Mouse (Mus musculus): ENCODE results near the gene Nectin1.

Nectin1 gene

DNA sequence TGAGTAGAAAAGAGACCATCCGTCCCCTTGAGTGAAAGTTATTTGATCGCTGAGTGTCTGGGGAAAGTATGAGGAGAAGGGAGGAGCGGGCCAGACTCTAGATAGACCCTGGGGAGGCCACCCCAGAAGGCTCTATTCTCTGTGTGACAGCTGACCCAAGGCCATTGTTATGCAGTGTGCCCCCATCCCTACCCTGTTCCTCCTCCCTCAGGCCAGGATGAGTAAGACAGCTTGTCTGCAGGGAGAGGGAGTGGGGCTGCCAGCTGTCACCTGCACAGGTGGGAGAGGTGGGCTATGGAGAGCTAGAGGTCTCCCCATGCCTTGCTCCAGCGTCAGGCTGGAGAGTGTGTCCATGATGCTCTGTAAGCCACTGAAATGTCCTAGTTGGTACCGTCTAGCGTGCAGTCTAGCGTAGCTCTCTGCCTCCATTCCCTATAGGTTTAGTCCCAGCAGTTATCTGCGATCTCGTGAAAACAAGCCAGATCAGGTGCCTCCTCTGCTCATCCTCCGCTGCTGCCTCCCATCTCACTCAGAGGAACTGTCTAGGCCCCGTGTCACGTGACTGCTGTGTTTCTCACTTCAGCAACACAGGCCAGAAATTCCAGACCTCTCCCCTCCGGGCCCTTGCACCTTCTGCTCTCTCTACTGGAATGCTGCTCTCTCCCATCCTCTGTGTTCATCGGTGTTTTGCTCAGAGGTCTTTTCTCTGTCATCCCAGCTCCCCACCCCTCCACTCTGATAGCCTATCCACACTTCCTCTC lies 21.8 kb downstream of the Nectin1 start:
- no peak for DNase-seq

DNA sequence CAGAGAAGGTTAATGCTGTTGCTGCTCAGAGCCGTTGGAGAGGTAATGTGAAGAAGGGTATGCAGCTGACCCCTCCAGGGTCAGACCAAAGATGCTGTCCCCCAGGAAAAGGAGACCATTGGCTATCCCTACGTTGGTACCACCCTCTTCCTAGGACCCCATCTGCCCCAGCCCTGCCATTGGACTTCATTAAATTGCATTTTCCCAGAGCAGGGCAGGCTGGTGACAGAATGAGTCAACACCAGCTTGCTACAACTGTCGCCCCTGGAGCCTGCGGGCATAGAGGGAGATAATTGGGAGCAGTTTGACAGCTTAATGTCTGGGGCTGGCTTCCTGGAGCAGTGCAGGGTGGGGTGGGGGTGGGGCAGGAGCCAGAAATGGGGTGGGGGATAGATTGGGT lies 25.0 kb downstream of the Nectin1 start:
- DNase-seq, result no peak

DNA sequence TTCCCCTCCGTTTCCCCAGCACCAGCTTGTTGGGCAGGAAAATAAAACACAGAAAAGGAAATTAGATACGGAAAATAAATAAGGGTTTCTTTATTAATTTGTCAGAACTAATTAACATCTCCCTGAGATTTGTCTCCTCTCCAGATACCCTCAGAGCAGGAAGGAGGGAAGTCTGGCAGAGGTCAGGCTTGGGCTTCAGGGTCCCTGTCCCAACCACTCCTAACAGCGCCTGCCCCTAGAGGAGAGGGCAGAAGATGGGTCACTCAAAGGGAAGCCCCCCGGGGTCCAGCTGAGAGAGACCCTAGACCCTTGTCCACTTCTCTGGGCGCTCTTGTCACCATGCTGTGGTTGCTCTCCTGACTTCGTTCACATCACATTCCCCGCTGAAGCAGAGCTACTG lies 25.4 kb downstream of the Nectin1 start:
- no peak for DNase-seq

DNA sequence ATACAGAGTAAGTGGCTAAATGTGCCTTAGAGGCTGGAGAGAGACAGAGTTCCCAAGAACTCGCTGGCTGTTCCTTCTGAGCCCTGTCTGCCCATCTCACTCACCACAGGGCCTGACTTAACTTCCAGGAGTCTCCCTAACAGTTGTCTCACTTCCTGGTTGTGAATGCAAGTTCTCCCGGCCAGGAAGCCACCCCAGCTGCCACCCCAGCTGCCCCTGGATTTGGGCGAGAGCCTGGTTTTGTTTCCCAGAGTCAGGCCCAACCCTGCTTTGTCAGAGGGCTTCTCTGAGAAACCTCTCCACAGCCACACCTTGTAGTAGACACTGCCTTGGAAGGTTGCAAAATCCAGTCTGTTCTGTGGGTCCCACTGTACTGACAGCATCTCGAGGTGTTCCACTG lies 26.2 kb downstream of the Nectin1 start:
- no peak for DNase-seq

DNA sequence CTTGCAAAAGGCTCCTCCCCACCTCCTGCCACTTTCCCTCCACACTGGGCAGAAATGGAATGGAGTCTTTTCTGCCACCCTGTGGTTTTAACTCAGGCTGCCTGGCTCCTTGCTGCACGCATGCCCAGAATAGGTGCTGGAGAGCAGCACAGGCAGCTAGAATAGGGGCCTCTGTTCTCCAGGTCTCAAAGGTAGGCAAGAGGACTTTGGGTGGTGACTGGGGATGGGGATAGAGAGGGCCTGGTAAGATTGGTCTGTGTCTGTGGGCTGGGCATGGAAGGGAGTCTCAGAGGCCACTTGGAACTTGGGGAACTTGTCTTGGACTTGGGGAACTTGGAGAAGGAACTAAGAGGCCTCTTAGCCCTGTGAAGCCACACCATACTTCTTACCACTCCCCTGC lies 27.3 kb downstream of the Nectin1 start:
- no peak for DNase-seq

DNA sequence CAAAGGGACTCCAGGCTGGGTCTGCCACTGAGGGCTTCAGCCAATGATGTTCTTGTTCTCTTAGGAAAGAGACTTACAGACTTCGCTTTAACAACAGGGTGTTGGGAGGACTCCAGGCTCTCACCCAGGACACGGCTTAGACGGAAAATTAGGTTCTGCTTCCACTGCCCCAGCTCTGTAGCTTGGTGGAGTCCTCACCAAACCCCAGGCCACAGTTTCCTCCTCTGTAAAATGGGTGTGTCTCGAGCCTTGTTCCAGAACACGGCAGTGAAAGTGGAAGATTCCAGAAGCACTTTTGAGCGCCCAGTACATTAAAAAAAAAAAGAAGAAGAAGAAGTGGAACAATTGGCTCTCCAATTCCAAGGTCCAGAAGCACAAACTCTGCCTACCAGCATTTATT lies 28.7 kb downstream of the Nectin1 start:
- no peak for DNase-seq

DNA sequence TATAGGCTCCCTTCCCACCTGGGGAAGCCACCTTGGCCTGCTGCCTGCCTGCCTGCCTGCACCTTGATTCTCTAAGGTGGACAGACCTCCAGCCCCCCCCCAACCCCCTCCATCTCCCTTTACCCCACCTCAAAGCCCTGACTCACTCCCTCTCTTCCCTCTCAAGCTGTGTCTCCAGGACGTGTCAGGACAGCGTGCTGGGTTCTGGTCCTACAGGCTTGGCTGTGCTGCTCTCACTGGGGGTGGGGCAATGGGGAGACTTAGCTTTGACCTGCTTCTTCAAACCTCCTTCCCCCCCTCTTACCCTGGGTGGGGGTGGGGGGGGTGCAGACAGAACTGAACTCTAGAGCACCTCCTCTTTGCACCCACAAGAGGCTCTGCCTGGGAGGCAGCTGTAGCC lies 29.7 kb downstream of the Nectin1 start:
- DNase-seq, result no peak

DNA sequence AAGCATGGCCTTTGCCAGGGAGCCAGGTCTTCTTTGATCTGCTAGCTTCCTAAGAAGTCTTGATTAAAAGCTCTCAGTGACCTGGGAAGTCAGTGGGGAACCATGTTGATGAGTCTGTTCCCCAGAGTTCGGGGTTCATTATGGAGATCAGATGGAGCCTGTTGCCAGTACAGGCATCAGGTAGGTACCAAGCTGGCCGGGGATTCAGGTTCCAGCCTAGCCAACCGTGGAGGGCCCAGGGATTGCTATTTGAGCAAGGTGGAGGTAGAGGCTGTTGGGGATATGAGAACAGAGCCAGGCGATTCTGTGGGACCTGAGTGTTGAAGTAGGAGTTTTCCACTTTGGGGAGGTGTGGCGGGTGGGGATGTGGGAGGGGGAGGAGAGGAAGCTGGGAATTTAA lies 30.6 kb downstream of the Nectin1 start:
- no peak for DNase-seq

DNA sequence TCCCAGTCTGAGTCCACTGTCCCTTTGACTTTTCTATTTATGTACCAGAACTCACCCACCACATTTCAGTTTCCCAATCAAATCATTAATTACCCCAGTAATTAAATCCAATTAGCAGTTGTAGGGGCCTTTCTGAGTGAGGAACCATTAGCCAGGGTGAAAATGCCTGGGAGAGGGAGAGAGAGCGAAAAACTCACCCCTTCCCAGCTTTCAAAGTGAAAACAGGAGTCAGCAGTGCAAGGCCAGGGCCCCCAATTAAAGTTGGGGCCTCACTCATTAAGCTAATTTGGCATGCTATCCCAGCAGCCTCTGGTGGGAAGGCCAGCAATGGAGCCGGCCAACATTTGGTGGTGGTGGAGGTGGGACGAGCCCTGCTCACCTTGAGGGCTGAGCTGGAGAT lies 32.4 kb downstream of the Nectin1 start:
- DNase-seq, result no peak

DNA sequence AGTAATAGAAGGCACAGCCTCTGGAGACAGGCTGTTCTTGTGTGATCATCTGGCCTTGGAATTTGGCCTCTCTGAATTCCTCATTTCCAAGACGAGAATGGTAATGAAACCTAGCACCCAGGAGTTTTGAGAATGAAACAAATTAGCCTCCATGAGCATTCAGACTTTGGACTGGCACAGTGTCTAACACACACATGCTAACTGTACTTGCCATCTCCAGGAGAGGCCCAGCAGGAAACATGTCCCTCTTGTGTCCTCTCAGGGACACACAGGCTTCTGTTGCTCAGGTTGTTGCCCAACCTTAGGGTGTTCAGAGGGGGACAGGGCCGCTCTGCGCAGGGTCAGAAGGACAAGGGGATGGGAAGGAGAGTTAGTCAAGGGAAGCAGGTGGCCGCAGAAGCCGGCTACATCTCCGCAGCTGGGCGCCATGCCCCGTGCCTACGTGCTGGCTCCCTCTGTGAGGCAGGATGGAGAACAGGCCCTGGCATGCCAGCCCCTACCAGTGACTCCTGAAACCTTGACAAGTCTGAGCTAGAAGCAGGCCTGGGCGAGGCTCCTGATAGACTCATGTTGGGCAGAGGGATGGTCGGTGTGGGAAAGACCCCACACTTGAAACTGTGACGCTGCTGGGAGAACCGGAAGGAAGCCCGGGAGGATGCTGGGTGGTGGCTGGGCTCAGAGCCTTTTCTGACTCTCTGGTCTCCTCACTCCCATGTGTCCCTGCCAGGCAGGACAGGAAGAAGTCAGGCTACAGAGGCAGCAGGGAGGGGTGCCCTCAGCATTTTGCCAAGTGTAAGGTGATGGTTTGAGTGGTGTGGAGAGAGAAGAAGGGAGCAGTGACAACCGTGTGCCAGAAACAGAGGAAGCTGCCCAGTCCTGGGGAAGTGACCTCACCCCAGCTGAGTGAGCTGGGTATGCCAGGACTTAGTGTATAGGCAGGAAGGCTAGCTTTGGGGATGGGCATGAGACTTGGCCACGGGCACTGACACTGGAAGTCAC lies 33.9 kb downstream of the Nectin1 start:
- DNase-seq, result no peak

DNA sequence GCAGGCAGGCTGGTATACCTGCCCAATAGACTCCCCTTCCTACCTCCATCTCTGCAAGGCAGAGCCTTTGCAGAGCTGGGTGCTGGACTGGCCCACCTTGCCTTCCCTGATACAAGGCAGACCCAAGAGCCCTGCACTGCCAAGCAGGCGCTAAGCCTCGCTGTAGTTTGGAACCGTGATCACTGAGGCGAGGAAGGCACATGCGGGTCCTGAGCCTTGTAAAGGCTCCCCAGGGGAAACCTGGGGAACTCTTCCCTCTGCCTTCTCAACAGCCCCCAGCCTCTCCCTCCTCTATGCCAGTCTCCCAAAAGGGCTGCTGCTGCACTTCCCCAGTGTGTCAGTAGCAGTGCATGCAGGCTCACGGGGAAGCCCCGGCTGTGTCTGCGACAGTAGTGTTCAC lies 37.1 kb downstream of the Nectin1 start:
- no peak for DNase-seq

DNA sequence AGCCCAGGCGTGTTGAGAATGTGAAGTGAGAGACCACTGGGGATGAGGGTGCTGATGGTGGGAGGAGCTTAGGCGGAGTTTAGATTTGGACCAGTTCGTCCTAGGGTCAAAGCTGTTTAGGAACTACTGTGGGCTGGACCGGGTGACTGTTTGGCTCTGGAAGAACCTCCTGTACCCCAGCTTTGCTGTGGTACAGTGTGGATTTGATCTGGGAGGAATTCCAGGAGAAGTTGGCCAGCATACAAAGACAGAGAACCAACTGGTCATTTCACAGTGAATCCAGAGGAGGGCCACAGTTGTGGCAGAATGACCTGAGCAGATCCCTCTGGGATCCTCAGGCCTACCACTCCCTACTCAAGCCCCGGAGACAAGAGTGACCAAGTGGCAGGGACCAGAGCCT lies 38.6 kb downstream of the Nectin1 start:
- no peak for DNase-seq

DNA sequence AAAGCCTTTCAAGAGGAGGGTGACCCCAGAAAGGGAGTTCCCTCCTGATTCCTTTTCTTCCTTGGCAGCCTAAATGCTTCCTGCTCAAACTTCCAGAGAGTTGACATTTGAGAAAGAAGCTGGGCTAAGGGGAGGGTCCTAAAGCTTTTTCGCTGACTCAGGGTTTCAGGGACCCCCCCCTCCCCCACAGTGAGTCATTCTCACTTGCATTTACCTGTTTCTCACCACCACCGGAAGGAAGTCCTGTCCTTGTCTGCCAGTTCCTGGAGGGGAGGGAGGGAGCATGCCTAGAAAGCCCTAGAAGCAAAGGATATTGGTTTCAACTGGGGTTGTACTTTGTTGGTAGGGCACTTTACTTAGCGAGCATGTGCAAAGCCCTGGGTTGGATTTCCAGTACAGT lies 40.2 kb downstream of the Nectin1 start:
- DNase-seq, result no peak

DNA sequence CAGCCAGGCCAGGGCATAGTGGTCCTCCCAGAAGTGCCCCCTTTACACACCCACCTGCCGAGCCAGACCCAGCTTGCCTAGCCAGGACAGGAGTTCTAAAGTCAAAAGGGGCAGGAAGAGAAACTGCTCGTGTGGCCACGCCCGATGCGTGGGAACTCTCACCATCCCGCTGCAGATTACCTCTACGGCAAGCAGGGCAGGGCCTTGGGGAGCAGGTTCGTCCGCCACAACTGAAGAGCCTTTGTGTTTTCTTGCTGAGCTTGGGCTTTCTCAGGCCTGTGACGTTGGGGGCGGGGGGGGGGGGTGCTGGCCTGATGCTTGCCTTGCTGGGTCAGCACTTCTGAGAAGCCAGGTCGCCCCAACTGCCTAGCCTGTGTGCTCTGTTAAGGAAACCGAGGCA lies 41.1 kb downstream of the Nectin1 start:
- no peak for DNase-seq

DNA sequence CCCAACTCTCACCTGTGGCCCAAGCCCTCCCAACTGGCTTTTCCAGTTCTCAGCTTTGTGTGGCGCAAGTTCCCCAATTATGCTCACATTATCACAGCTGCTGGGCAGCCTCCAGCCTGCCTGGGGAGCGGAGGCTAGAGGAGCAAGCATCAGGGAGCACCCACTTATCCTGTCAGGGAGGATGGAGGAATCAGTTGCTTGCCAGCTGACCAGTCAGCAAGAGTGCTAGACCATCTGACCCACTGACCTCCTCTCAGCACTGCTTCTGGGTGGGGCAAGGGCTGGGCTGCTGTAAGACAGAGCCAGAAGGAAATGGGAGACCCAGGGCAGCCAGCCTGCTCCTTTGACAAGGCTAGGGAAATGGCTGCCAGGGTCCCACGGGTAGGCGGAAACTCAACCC lies 43.8 kb downstream of the Nectin1 start:
- no peak for DNase-seq

DNA sequence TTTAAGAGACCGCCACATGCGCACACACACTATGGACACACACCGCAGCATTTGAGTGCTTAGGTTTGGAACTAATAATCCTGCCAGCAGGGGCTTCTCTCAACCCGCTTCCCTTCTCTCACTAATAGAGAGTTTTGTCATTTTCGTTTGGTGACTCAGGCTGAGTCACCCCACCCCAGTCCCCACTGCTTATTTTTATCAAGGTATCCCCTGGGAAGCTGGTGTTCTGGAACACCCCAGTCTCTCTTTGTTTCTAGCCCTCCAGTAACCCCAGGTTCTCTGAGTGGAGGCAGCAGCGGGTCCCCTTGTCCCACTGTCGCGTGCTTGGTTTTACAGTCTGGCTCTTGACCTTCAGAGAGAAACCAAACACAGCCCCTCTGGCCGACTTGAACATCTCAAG lies 48.9 kb downstream of the Nectin1 start:
- DNase-seq, result no peak

DNA sequence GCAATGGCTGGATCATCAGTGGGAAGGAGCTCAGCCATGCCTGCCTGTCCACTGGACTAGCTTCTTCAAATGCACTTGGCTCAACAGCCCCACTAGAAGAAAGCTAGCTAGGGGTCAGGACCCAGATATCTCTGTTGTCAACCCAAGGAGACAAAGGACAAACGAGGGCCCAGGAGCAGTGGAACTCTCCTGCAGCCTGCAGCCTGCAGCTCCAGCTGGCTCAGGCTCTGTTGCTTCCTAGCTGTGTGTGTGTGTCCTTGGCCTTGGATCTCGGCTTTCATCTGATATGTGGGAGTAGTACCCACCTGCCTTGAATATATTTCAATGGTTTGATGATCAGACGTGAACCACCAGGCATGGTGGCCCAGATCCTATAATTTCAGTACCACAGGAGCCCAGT lies 49.6 kb downstream of the Nectin1 start:
- DNase-seq, result no peak

DNA sequence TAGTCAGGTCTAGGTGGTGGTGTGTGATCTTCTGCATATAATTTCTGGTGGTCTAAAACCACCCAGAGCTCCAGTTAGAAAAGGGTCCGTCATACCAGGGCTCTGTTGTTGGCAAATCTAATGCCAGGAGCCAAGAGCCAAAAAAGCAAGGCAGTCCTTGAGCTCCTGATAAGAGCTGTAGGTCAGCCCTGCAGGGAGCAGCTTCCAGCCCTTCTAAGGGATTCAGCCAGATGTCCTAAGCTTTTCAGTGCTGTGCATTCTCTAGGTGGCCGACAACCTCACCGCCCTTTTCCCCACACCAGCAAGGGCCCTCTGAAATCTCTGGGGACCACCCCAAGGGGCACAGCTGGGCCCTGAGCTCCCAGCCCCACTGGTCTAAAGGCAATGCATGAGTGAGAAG lies 52.2 kb downstream of the Nectin1 start:
- DNase-seq, result no peak

DNA sequence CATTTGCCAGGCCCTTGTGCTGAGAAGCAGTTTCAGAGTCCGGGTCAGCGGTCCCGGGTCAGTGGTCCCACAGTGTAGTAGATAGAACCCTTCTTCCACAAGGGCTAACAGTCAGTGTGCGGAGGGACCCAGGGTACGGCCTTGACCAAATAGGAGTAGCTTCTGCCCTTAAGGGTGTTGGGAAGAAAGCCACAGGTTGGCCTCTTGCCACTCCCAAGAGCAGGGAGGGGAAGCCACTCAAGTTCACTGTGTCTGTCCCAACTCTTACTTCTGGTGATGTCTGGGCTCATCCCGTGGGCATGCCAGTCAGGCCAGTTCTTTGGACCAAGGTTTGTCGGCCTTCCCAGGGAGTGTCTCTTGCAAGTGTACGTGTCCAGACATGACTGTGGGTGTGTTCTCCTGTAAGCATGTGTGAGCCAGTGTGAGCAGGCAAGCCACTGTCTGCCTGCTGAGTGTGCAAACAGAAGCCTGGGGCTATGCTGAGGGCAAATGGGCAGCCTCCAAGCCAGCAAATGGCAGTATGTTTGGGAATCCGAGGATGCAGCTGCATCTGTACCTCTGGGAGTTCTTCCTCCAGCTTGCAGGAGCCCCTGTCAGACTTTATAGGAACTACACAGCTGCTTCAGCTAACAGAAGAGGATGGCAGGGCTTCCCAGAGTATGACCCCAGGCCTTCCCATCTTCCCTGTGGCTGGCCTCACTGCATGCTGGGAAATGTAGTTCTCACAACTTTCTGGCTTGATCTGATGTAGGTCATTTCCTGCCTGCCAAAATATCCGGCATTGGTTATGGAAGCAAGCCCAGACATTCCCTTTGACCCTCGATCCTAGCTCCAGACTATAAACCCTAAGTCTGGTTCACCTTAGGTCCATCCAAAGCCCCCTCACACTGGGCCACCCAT lies 53.3 kb downstream of the Nectin1 start:
- DNase-seq, result no peak

DNA sequence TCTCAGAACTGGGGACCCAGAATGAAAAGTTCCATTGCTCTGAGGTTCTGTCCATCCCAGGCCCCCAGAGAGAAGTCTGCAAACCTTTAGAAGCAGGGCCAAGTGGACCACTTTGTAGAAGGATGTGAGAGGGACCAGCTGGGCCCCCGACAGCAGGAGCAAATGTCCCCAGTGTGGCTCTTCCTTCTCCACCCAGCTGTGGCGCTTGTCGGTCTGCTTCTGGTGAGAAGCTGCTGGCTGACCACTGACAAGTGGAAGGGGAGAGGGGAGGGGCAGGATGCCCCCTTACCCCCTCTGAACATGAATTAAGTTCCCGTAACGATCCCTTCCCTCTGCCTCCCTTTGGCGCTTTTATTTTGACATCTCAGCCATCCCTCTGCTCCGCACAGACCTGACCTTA lies 54.0 kb downstream of the Nectin1 start:
- DNase-seq, result no peak

DNA sequence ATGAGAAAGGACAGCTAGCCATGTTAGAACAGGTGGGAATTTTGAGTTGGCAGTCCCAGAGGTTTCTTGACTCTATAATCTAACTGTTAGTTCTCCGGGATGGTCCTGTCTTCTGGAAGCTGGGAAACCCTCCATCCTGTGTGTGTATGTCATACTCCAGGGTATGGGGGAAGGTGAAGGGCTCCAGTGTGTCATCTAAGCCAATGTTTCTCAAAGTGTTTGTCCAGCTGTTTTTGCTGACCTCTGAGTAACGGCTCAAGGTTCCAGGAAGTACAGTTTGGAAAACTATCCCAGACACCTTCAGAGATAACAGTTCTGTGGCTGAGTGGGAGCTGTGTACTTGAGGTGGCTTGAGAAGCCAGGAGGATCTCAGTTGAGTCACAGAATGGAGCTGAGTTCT lies 56.7 kb downstream of the Nectin1 start:
- no peak for DNase-seq

DNA sequence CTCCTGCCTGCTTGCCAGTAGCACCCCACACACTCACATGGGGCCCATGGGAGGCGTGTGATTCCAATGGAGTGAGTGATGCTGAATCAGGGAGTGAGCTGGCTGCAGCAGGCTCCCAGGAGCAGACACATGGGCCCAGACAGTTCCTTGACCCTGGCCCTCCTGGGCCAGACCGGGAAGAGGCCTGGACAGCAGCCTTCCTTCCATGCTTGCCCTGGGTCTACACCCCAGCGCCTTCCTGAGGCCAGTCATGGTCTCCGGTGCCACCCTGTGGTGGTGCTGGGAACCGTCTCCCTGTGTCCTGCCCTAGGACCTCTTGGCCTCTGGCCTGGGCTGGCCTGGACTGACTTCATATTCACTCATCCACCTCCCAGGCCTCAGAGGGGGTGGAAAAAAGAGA lies 58.1 kb downstream of the Nectin1 start:
- peak; percentile 23 for DNase-seq

DNA sequence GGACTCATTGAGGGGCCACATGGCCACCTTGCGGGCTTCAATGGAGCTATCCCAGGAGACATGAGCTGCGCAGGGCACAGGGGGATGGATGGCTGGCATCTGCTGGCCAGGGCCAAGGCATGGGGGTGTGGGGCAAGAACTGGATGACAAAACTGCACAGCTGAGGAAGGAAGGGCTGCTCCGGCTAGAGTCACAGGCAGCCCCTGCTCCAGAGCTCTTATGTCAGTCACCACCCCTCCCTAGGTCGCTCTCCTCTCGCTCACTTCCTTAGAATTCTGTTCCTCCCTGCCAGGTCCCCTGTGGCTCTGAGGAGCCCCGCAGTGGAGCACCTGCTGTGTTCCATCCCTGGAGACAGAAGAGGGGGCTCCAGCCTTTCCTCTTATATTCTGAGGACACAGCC lies 63.8 kb downstream of the Nectin1 start:
- DNase-seq, result no peak

Data from thymus, postnatal 25 days (tissue).